Mouse (Mus musculus): ENCODE results near the gene Olfr17. TPM values are rescaled to one million over a fixed set of nuclear protein-coding genes. Genes with fewer than 3 reads are reported as not detected.

Gene Olfr17
- not detected for polyA plus RNA-seq (2014; fragmentation: Illumina TruSeq; extraction: RNeasy Lipid Tissue Mini Kit (QIAGEN cat#74804); ENCODE audit: low read depth, low replicate concordance)

GRCm38 (mm10) chr7:107092920-107093319 is at the start of gene Olfr17:
TSS of gene Olfr17 (plus strand) at chr7:107093220.

GRCm38 (mm10) chr7:107070681-107071080 is 22.3 kb upstream of the Olfr17 start, which contains the start of gene Olfr714:
TSS of gene Olfr714 (plus strand) at chr7:107070981.

GRCm38 (mm10) chr7:107110269-107110668 is 17.2 kb downstream of the Olfr17 start, which contains the start of gene Olfr715b:
TSS of gene Olfr715b (minus strand) at chr7:107110369.

GRCm38 (mm10) chr7:107130983-107131382 is 38.0 kb downstream of the Olfr17 start, which contains the start of gene Olfr715:
TSS of gene Olfr715 (minus strand) at chr7:107131083.

GRCm38 (mm10) chr7:107138027-107138426 is 45.0 kb downstream of the Olfr17 start, which contains the start of gene Olfr716:
TSS of gene Olfr716 (plus strand) at chr7:107138327.

Other genes starting within 250 kb of the Olfr17 start
- gene Olfr703, start 249.9 kb upstream of the Olfr17 start, polyA plus RNA-seq (2014; fragmentation: Illumina TruSeq; extraction: RNeasy Lipid Tissue Mini Kit (QIAGEN cat#74804); ENCODE audit: low read depth, low replicate concordance) = not detected
- gene Olfr704, start 230.0 kb upstream of the Olfr17 start, polyA plus RNA-seq (2014; fragmentation: Illumina TruSeq; extraction: RNeasy Lipid Tissue Mini Kit (QIAGEN cat#74804); ENCODE audit: low read depth, low replicate concordance) = not detected
- not detected for gene Olfr705, start 216.3 kb upstream of the Olfr17 start, polyA plus RNA-seq (2014; fragmentation: Illumina TruSeq; extraction: RNeasy Lipid Tissue Mini Kit (QIAGEN cat#74804); ENCODE audit: low read depth, low replicate concordance)
- not detected for gene Olfr706, start 205.1 kb upstream of the Olfr17 start, polyA plus RNA-seq (2014; fragmentation: Illumina TruSeq; extraction: RNeasy Lipid Tissue Mini Kit (QIAGEN cat#74804); ENCODE audit: low read depth, low replicate concordance)
- not detected for gene Olfr707, start 192.0 kb upstream of the Olfr17 start, polyA plus RNA-seq (2014; fragmentation: Illumina TruSeq; extraction: RNeasy Lipid Tissue Mini Kit (QIAGEN cat#74804); ENCODE audit: low read depth, low replicate concordance)
- gene Olfr1532-ps1, start 185.2 kb upstream of the Olfr17 start, polyA plus RNA-seq (2014; fragmentation: Illumina TruSeq; extraction: RNeasy Lipid Tissue Mini Kit (QIAGEN cat#74804); ENCODE audit: low read depth, low replicate concordance) = not detected
- not detected for gene Olfr709-ps1, start 161.0 kb upstream of the Olfr17 start, polyA plus RNA-seq (2014; fragmentation: Illumina TruSeq; extraction: RNeasy Lipid Tissue Mini Kit (QIAGEN cat#74804); ENCODE audit: low read depth, low replicate concordance)
- not detected for gene Olfr710, start 144.9 kb upstream of the Olfr17 start, polyA plus RNA-seq (2014; fragmentation: Illumina TruSeq; extraction: RNeasy Lipid Tissue Mini Kit (QIAGEN cat#74804); ENCODE audit: low read depth, low replicate concordance)
- not detected for gene Olfr6, start 129.3 kb upstream of the Olfr17 start, polyA plus RNA-seq (2014; fragmentation: Illumina TruSeq; extraction: RNeasy Lipid Tissue Mini Kit (QIAGEN cat#74804); ENCODE audit: low read depth, low replicate concordance)
- not detected for gene Olfr711, start 117.8 kb upstream of the Olfr17 start, polyA plus RNA-seq (2014; fragmentation: Illumina TruSeq; extraction: RNeasy Lipid Tissue Mini Kit (QIAGEN cat#74804); ENCODE audit: low read depth, low replicate concordance)
- not detected for gene Olfr2, start 87.1 kb upstream of the Olfr17 start, polyA plus RNA-seq (2014; fragmentation: Illumina TruSeq; extraction: RNeasy Lipid Tissue Mini Kit (QIAGEN cat#74804); ENCODE audit: low read depth, low replicate concordance)
- not detected for gene Olfr713, start 62.0 kb upstream of the Olfr17 start, polyA plus RNA-seq (2014; fragmentation: Illumina TruSeq; extraction: RNeasy Lipid Tissue Mini Kit (QIAGEN cat#74804); ENCODE audit: low read depth, low replicate concordance)
- gene Olfr714, start 22.2 kb upstream of the Olfr17 start, polyA plus RNA-seq (2014; fragmentation: Illumina TruSeq; extraction: RNeasy Lipid Tissue Mini Kit (QIAGEN cat#74804); ENCODE audit: low read depth, low replicate concordance) = not detected
- not detected for gene Olfr715b, start 17.1 kb downstream of the Olfr17 start, polyA plus RNA-seq (2014; fragmentation: Illumina TruSeq; extraction: RNeasy Lipid Tissue Mini Kit (QIAGEN cat#74804); ENCODE audit: low read depth, low replicate concordance)
- gene Olfr715, start 37.9 kb downstream of the Olfr17 start, polyA plus RNA-seq (2014; fragmentation: Illumina TruSeq; extraction: RNeasy Lipid Tissue Mini Kit (QIAGEN cat#74804); ENCODE audit: low read depth, low replicate concordance) = not detected
- not detected for gene Olfr716, start 45.1 kb downstream of the Olfr17 start, polyA plus RNA-seq (2014; fragmentation: Illumina TruSeq; extraction: RNeasy Lipid Tissue Mini Kit (QIAGEN cat#74804); ENCODE audit: low read depth, low replicate concordance)
- gene Nlrp14, start 73.8 kb downstream of the Olfr17 start, polyA plus RNA-seq (2014; fragmentation: Illumina TruSeq; extraction: RNeasy Lipid Tissue Mini Kit (QIAGEN cat#74804); ENCODE audit: low read depth, low replicate concordance) = not detected
- not detected for gene Rbmxl2, start 116.2 kb downstream of the Olfr17 start, polyA plus RNA-seq (2014; fragmentation: Illumina TruSeq; extraction: RNeasy Lipid Tissue Mini Kit (QIAGEN cat#74804); ENCODE audit: low read depth, low replicate concordance)